Mouse (Mus musculus) embryonic facial prominence, embryonic 15.5 days (tissue): ENCODE measurements around the gene Btaf1. TPM values are rescaled to one million over a fixed set of nuclear protein-coding genes. Genes with fewer than 3 reads are reported as not detected.

ENCODE experiments used
- ATAC-seq: fragments of 200-750 bp; cut with Nextera tagmentation; 2 replicates; pipeline ENCODE4 v1.8.0; 2017; ENCODE audit warnings: low read depth, moderate TSS enrichment; ENCODE audit not compliant: insufficient number of reproducible peaks, low FRiP score, low TSS enrichment
- H3K27ac ChIP-seq: fragments of 300-500 bp; sonication (generic); replicated peaks from 2 replicates; pipeline ENCODE4 v1.5.1; 2015; ENCODE audit warnings: mild to moderate bottlenecking, inconsistent platforms
- H3K27me3 ChIP-seq: fragments of 300-500 bp; sonication (generic); 2 replicates; pipeline ENCODE4 v1.6.1; 2015; ENCODE audit warnings: inconsistent platforms
- H3K36me3 ChIP-seq: fragments of 300-500 bp; sonication (generic); 2 replicates; pipeline ENCODE4 v1.6.1; 2015; ENCODE audit warnings: mild to moderate bottlenecking, inconsistent platforms
- H3K4me1 ChIP-seq: fragments of 300-500 bp; sonication (generic); 2 replicates; pipeline ENCODE4 v1.6.1; 2015; ENCODE audit warnings: inconsistent platforms
- H3K4me2 ChIP-seq: fragments of 300-500 bp; sonication (generic); replicated peaks from 2 replicates; pipeline ENCODE4 v1.6.1; 2015; ENCODE audit warnings: mild to moderate bottlenecking, inconsistent platforms
- H3K4me3 ChIP-seq: fragments of 300-500 bp; sonication (generic); replicated peaks from 2 replicates; pipeline ENCODE4 v1.5.1; 2015; ENCODE audit warnings: mild to moderate bottlenecking, inconsistent platforms
- H3K9ac ChIP-seq: fragments of 300-500 bp; sonication (generic); 2 replicates; pipeline ENCODE4 v1.6.1; 2015; ENCODE audit warnings: inconsistent platforms
- H3K9me3 ChIP-seq: fragments of 300-500 bp; sonication (generic); replicated peaks from 2 replicates; pipeline ENCODE4 v1.6.1; 2016; ENCODE audit warnings: inconsistent platforms
- WGBS: fragments of 180-500 bp; shearing (Covaris S2); methylation state at CpG from one replicate; pipeline ENCODE4 v1.1.7; 2015; 5-methylcytosine and 5-hydroxymethylcytosine counted together
- polyA plus RNA-seq: library from polyadenylated mRNA; unstranded; fragments of >200 nt; fragmentation: Nextera tagmentation; extraction: Ambion mirVana; gene quantifications from 2 replicates; pipeline ENCODE4 v1.2.1, GENCODE M21; 2015

Gene Btaf1
- polyA plus RNA-seq, 1 experiment from 2014 or later = 9.0 TPM

DNA sequence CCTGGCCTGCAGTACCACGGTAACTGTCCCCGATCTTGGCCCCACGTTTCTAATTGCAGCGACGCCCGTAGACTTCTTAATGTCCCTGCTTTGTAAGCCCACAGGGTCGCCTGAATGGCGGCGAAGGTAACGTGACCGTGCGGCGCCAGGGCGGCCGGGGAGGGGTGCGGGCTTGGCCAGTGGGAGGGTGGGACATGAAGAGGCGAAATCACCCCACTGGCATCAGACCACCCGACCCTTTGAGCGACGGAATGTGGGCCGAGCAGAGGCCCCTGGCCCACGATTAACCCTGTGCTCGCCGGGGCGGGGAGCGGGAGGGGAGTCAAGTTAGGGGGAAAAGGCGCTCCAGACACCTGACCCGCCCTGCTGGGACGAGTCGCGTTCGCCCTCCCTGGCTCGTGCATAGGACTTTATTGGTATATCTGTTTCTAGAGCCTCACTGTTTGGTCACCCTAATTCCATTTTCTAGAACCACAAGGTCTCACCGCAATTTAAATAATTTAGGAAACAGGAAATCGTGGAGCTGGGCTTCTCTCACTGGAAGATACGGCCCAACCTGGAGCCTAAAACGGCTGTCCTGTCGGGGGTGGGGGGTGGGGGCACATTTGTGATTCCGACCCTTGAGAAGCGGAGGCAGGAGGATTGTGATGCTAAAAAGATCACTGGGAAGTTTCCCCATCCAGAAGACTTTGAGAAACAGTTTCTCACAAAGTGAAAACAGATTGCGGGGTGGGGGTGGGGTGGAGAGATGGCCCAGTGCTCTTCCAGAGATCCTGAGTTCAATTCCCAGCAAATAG is 21.5 kb upstream of the Btaf1 start:
- Histone ChIP-seq H3K9me3 (no peaks in the 10 kb centered on the region), H3K36me3 (no peaks in the 10 kb centered on the region), H3K27me3 (no peaks in the 10 kb centered on the region), H3K4me3 (peak overlapping the region; percentile 55), H3K4me2 (peak overlapping the region; percentile 78), H3K4me1 (no peaks in the 10 kb centered on the region), H3K27ac (no peak overlapping the region), H3K9ac (peak overlapping the region; percentile 36)
- 2% methylated on average over 41 of the region's 41 CpGs for WGBS
- peak; percentile 65 for ATAC-seq

DNA sequence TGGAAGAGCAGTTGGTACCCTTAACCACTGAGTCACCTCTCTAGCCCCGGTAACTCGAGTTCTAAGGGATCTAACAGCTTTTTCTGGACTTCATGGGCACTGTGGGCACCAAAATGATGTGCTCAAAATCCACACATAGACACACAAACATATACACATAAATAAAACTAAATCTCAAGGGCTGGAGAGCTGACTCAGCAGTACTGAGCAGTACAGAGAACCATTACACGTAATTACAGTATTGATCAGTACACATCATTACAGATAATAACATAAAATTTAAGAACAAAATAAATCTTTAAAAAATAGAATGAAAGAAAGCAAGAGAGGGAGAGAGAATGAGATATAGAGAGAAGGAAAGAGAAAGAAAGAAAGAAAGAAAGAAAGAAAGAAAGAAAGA is 16.7 kb upstream of the Btaf1 start:
- Histone ChIP-seq H3K4me1 (0 out of 2 replicates have a peak, but pooled peaks cover 3% of the 10 kb centered on the region), H3K4me3 (no peak overlapping the region), H3K27me3 (no peaks in the 10 kb centered on the region), H3K27ac (no peak overlapping the region), H3K9me3 (no peaks in the 10 kb centered on the region), H3K4me2 (no peak overlapping the region), H3K9ac (no peak overlapping the region), H3K36me3 (no peaks in the 10 kb centered on the region)
- ATAC-seq = no peak
- WGBS = 85% methylated on average over 3 of the region's 3 CpGs

DNA sequence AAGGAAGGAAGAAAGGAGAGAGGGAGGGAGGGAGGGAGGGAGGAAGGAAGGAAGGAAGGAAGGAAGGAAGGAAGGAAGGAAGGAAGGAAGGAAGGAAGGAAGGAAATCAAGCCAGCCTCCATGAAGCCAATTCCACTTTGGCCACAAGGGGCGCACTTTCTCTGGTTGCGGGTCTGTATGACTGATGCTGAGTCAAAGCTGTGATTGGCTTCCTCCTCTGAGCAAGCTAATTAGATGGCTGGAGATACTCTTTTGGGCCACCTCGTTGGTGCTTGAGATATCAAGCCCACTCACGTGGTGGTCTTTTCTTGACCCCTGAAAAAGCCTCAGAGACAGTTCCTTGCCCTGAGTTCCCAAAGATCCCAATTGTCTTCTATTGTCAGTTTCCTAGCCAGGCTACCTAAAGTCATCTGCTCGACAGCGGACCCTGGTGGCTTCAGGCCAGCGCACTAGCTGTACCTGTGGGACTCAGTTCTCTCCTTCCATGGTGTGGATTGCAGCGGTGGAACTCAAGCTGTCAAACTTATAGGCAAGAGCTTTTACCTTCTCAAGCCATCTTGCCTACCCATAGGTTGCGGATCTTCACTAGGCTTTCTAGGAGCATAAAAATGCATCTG is 16.1 kb upstream of the Btaf1 start:
- ATAC-seq = no peak
- WGBS = 26% methylated on average over 9 of the region's 9 CpGs
- no peaks in the 10 kb centered on the region for H3K9me3 ChIP-seq
- H3K36me3 ChIP-seq = no peaks in the 10 kb centered on the region
- H3K4me2 ChIP-seq = no peak overlapping the region
- no peaks in the 10 kb centered on the region for H3K27me3 ChIP-seq
- H3K27ac ChIP-seq = no peak overlapping the region
- H3K4me3 ChIP-seq = no peak overlapping the region
- 0 out of 2 replicates have a peak, but pooled peaks cover 3% of the 10 kb centered on the region for H3K4me1 ChIP-seq
- no peak overlapping the region for H3K9ac ChIP-seq

DNA sequence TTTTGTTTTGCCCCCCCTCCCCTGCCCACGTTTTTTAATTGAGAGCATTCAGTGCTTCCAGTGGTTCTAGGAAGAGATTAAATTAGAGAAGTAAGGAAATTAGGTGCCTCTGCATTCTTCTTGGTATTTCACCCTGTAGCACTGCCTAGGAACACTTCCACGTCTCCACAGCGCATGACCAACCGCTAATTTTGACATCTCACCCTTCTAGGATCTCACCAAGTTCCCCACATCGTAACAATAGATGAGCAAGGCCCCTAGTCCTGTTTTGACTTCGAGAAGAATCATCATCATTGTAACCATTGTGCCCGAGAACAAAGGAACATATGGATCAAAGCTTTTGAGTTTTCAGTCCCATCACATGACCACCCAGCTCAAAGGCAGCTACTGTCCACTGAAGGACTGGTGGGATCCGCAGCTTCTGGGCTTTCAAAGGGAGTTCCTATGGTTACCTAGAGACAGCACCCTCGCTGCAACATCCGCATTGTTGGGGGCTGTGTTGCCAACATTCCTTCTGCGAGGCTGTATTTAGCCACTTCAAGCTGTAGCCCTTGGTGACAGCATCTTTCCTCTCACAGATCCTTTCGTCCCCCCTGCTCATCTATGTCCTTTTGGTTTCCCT is 15.3 kb upstream of the Btaf1 start:
- Histone ChIP-seq H3K4me1 (0 out of 2 replicates have a peak, but pooled peaks cover 3% of the 10 kb centered on the region), H3K27ac (no peak overlapping the region), H3K27me3 (no peaks in the 10 kb centered on the region), H3K9ac (no peak overlapping the region), H3K4me3 (no peak overlapping the region), H3K4me2 (no peak overlapping the region), H3K36me3 (no peaks in the 10 kb centered on the region), H3K9me3 (no peaks in the 10 kb centered on the region)
- WGBS = 41% methylated on average over 12 of the region's 12 CpGs
- no peak for ATAC-seq

DNA sequence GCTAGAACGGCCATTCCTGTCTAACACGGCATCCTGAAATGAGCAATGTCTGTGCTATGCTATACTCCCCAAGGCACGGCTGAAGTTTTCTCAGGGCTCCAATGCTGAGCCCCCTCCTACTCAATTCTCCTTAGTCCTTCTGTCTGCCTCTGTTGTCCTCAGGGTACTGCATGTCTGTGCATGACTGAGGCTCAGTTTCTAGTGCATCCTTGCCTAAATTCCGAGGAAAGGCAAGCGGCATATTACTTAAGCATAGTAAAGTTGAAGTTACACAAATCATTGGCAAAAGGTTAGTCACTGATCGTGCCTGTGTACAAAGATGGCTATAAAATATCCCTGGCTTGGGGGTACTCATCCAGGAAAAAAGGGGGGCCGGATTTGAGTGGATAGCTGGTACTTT is 12.8 kb upstream of the Btaf1 start:
- Histone ChIP-seq H3K27me3 (no peaks in the 10 kb centered on the region), H3K4me1 (0 out of 2 replicates have a peak, but pooled peaks cover 3% of the 10 kb centered on the region), H3K4me3 (no peak overlapping the region), H3K9me3 (no peaks in the 10 kb centered on the region), H3K27ac (no peak overlapping the region), H3K4me2 (no peak overlapping the region), H3K36me3 (no peaks in the 10 kb centered on the region), H3K9ac (no peak overlapping the region)
- no peak for ATAC-seq
- 54% methylated on average over 7 of the region's 7 CpGs for WGBS

DNA sequence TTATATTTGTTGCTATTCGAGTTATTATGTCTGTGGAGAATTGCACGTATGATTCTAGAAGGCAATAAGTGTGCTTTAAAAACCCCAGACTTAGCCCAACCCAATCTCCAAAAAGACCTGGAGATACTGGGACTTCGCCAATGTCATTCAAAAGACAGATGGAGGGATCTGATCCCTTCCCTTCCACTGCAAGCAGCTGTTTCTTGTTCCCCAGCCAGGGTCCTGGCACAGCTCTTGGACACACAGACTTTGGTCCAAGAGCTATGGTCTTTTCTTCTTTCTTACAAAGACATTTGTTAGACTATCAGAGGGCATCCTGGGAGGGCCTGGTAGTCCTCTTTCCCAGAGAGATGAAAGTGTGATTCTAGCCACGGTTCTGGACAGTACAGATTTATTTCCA is 9.7 kb upstream of the Btaf1 start:
- Histone ChIP-seq H3K4me2 (no peak overlapping the region), H3K4me1 (peaks cover 9% of the 10 kb centered on the region; the same call in 1 of the 2 replicates), H3K9ac (no peak overlapping the region), H3K27me3 (no peaks in the 10 kb centered on the region), H3K36me3 (no peaks in the 10 kb centered on the region), H3K27ac (no peak overlapping the region), H3K9me3 (no peaks in the 10 kb centered on the region), H3K4me3 (no peak overlapping the region)
- no peak for ATAC-seq
- 72% methylated on average over 4 of the region's 4 CpGs for WGBS

DNA sequence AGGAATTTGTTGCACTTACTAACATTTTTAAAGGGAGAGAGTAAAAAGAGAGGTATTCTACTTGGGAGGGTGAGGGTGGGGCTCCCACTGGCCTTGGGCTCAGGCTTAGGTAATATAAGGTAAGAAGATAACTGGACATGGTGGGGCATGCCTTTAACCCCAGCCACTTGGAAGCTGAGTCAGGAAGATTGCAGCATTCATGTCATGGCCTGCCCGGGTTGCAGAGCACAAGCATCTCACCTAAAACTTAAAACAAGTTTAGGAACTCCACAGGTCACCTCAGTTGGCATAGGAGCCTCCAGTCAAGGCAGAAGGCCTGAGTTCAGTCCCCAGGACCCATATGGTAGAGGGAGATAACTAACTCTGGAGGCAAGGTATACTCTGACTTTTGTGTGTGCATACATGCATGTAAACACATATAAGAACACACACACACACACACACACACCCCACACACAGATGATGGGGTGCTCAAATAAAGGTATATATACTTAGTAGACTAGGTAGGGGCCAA is 8.9 kb upstream of the Btaf1 start:
- H3K4me3 ChIP-seq = no peak overlapping the region
- H3K27ac ChIP-seq = no peak overlapping the region
- no peaks in the 10 kb centered on the region for H3K9me3 ChIP-seq
- no peak for ATAC-seq
- 77% methylated on average over 1 of the region's 1 CpGs for WGBS
- no peaks in the 10 kb centered on the region for H3K36me3 ChIP-seq
- H3K4me2 ChIP-seq = no peak overlapping the region
- no peaks in the 10 kb centered on the region for H3K27me3 ChIP-seq
- peaks cover 9% of the 10 kb centered on the region; the same call in 1 of the 2 replicates for H3K4me1 ChIP-seq
- H3K9ac ChIP-seq = no peak overlapping the region

DNA sequence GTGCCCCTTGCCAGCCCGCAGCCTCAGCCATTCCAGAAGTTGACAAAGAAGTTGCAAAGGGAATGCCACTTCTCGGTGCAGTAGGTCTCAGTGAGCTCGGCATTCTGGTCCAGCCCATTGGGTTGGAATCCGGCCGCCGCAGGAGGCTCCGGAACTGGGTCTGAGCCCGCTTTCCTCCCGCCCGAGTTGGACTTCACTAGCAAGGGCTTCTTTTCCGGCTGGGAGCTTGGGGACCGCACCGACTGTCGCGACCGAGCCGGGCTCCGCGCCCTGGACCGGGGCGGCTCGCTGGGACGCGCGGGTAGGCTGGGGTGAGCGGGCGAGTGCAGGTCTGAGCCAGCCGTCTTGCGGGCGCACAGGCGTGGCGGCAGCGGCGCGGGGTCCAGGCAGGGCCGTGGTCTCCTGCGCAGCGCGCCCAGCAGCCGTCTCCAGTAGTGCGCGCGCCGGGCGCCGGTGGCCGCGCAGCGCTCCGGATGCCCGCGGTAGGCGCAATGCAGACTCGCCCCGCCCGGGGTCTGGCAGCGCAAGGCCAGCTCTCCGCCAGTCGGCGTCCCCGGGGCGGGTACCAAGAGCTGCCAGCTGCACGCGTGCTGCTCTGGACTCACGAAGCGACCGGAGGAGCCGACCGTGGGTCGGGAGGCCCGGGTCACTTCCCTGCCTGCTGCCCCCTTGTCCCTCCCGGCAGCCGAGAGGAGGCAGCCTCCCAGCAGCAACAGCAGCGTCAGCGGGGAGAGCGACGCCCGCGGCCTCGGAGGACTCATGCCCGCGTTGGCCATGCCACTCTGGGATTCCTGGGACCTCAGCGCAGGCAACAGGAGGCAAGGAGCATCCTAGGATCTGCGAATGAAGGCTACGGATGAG is 7.2 kb upstream of the Btaf1 start:
- peaks cover 6% of the 10 kb centered on the region; the same call in 1 of the 2 replicates for H3K4me1 ChIP-seq
- no peaks in the 10 kb centered on the region for H3K36me3 ChIP-seq
- H3K27me3 ChIP-seq = no peaks in the 10 kb centered on the region
- WGBS = under 1% methylated on average over 72 of the region's 85 CpGs
- H3K4me3 ChIP-seq = peak overlapping the region; percentile 89
- peak overlapping the region; percentile 78 for H3K4me2 ChIP-seq
- H3K9ac ChIP-seq = peak overlapping the region; percentile 90
- ATAC-seq = peak; percentile 91
- peak overlapping the region; percentile 95 for H3K27ac ChIP-seq
- H3K9me3 ChIP-seq = no peaks in the 10 kb centered on the region

DNA sequence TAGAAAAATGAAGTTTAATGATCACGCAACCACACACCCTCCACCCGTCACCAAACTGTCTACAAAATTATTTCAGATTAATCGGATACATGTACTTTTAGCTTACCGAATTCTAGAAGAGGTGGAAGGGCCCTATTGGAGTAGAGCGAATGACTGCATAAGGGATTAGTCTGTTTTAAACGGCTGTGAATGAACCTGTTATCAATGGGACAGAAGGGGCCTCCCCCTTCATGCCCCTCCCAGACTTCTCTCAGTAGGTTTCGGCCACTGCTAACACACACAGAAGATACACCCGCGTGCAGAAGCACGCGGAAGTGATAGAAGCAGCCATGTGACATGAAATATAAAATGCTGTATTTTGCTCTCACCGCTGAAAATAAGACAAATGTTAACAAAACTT is 6.4 kb upstream of the Btaf1 start, which contains the start of gene Fgfbp3:
TSS of gene Fgfbp3 (minus strand) at position 150 of the 400 bp plus-strand sequence.
- H3K36me3 ChIP-seq = no peaks in the 10 kb centered on the region
- H3K9me3 ChIP-seq = no peaks in the 10 kb centered on the region
- H3K4me3 ChIP-seq = peak within 1 kb of the TSS; percentile 89
- peak within 1 kb of the TSS; percentile 95 for H3K27ac ChIP-seq
- H3K4me2 ChIP-seq = peak within 1 kb of the TSS; percentile 78
- H3K4me1 ChIP-seq = peaks cover 6% of the 10 kb centered on the region; the same call in 1 of the 2 replicates
- H3K27me3 ChIP-seq = no peaks in the 10 kb centered on the region
- peak within 1 kb of the TSS; percentile 90 for H3K9ac ChIP-seq
- ATAC-seq = no peak
- 9% methylated on average over 12 of the region's 12 CpGs for WGBS

DNA sequence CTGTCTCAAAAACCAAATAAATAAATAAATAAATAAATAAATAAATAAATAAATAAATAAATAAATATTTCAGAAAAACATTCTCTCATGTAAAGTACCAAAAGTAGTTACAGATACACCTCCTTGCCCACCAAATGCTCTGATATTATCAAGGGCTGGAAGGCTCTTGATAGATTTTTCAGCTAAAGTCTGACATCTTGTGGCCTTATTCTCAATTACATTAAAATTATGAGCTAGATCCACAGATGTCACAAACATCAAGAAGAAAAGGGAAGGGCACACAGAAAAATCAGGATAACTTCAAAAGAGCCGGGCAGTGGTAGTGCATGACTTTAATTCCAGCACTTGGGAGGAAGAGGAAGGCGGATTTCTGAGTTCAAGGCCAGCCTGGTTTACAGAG is 3.9 kb upstream of the Btaf1 start:
- no peak overlapping the region for H3K27ac ChIP-seq

More for the DNA sequence above, 3.9 kb upstream of the Btaf1 start:
- H3K4me1 ChIP-seq = peaks cover 15% of the 10 kb centered on the region; the same call in 1 of the 2 replicates
- H3K27me3 ChIP-seq = no peaks in the 10 kb centered on the region
- ATAC-seq = no peak
- 21% methylated on average over 2 of the region's 2 CpGs for WGBS
- no peak overlapping the region for H3K9ac ChIP-seq
- H3K4me2 ChIP-seq = no peak overlapping the region
- no peak overlapping the region for H3K4me3 ChIP-seq
- no peaks in the 10 kb centered on the region for H3K36me3 ChIP-seq
- no peaks in the 10 kb centered on the region for H3K9me3 ChIP-seq
